Mouse (Mus musculus): Measurements from ENCODE around the gene Olfr547.

DNA sequence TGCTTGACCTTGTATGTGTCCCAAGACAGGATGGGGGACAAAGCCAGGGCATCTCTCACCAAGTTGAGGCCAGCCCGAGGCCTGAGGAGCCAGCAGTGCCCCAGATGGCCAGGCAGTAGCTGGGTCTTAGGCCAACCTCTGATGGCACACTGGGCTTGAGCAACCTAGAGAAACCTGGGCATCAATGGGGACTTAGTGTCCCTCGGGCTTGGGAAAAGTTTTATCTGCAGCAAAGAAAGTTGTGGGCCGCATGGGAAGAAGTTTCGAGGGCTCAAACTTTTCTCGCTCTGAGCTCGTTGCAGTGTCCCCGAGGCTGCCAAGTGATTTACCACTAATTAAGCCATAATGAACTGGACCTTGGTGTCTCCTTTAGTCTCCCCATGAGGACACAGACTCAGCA, 24.8 kb upstream of the Olfr547 start:
- TF ChIP-seq CTCF (IDR thresholded peaks at IDR 0.05; ENCODE audit: insufficient read depth, low read length) (no peak), POLR2A (IDR thresholded peaks at IDR 0.05; ENCODE audit: borderline replicate concordance, extremely low read depth, low read depth, low read length) (no peak)

All from lung, adult 2 months (tissue).